Mouse (Mus musculus): Measurements from ENCODE around the gene Safb2.

DNA sequence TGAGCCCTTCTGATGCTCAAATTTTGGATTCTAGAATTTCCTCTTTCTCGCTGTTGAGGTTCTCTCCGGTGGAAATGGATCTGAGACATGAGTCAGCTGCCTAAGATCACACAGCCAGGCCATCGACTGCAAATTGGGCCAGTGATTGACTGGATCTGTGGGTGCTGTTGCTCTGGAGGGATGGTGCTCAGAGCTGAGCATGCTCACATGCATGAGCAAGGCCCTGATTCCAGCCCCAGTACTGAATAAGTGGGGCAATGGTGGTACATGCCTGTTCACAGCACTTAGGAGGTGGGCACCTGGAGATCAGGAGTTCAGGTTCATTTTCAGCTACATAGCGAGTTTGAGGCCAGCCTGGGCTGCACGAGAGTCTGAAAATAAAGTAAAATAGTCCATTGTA, 37.8 kb downstream of the Safb2 start:
- TF ChIP-seq EP300 (optimal IDR thresholded peaks at IDR 0.05) (no peak), CTCF (IDR thresholded peaks at IDR 0.05; ENCODE audit: low read depth) (no peak)

Measured in stomach, postnatal 0 days (tissue).